Mouse (Mus musculus) forebrain, postnatal 0 days (tissue): ENCODE measurements around the gene Atf1. TPM values are rescaled to one million over a fixed set of nuclear protein-coding genes. Genes with fewer than 3 reads are reported as not detected.

Experiments used
- ATAC-seq: fragments of 200-750 bp; cut with Nextera tagmentation; 2 replicates; pipeline ENCODE4 v1.8.0; 2017; ENCODE audit warnings: mild to moderate bottlenecking, moderate library complexity
- DNase-seq: peaks from one replicate; pipeline ENCODE4 v3.0.0-alpha.2; 2015
- H3K27ac ChIP-seq: fragments of 300-500 bp; sonication (generic); 2 replicates; pipeline ENCODE4 v1.5.1; 2014; ENCODE audit warnings: low read depth, mild to moderate bottlenecking, antibody characterized with exemption, low read length, moderate library complexity, mixed read lengths
- H3K27me3 ChIP-seq: fragments of 300-500 bp; sonication (generic); 2 replicates; pipeline ENCODE4 v1.6.1; 2014; ENCODE audit warnings: mild to moderate bottlenecking, low read length, mixed read lengths; ENCODE audit not compliant: insufficient read depth
- H3K36me3 ChIP-seq: fragments of 300-500 bp; sonication (generic); 2 replicates; pipeline ENCODE4 v1.6.1; 2014; ENCODE audit warnings: mild to moderate bottlenecking, moderate library complexity; ENCODE audit not compliant: insufficient read depth
- H3K4me1 ChIP-seq: fragments of 300-500 bp; sonication (generic); 2 replicates; pipeline ENCODE4 v1.6.1; 2014; ENCODE audit warnings: antibody characterized with exemption; ENCODE audit not compliant: insufficient read depth
- H3K4me2 ChIP-seq: fragments of 300-500 bp; sonication (generic); 2 replicates; pipeline ENCODE4 v1.6.1; 2014; ENCODE audit warnings: low read depth, mild to moderate bottlenecking, moderate library complexity
- H3K4me3 ChIP-seq: fragments of 300-500 bp; sonication (generic); 2 replicates; pipeline ENCODE4 v1.5.1; 2014; ENCODE audit warnings: low read depth, low read length, mixed read lengths
- H3K9ac ChIP-seq: fragments of 300-500 bp; sonication (generic); 2 replicates; pipeline ENCODE4 v1.6.1; 2014; ENCODE audit warnings: mild to moderate bottlenecking
- H3K9me3 ChIP-seq: fragments of 300-500 bp; sonication (generic); 2 replicates; pipeline ENCODE4 v1.6.1; 2016; ENCODE audit warnings: low read length
- CTCF ChIP-seq: sonication (generic); IDR thresholded peaks from 2 replicates; pipeline ENCODE4 v1.5.1; 2016; ENCODE audit warnings: antibody characterized with exemption, control low read depth, low read depth
- WGBS: fragments of 180-500 bp; shearing (Covaris S2); extraction: QIAGEN DNeasy Blood & Tissue Kit; methylation state at CpG from one replicate; pipeline ENCODE4 v1.1.7; 2014; 5-methylcytosine and 5-hydroxymethylcytosine counted together
- polyA plus RNA-seq: library from polyadenylated mRNA; unstranded; fragments of >200 nt; fragmentation: Nextera tagmentation; extraction: Ambion mirVana; gene quantifications from 2 replicates; pipeline ENCODE4 v1.2.1, GENCODE M21; 2015
- total RNA-seq: library from RNA; depleted of rRNA; stranded (reverse); fragments of >200 nt; gene quantifications from 2 replicates; pipeline ENCODE4 v1.2.3, GENCODE M21; 2014

The Atf1 gene
- total and polyA plus RNA-seq, 2 experiments from 2014 or later: 5.4 to 9.2 TPM

DNA sequence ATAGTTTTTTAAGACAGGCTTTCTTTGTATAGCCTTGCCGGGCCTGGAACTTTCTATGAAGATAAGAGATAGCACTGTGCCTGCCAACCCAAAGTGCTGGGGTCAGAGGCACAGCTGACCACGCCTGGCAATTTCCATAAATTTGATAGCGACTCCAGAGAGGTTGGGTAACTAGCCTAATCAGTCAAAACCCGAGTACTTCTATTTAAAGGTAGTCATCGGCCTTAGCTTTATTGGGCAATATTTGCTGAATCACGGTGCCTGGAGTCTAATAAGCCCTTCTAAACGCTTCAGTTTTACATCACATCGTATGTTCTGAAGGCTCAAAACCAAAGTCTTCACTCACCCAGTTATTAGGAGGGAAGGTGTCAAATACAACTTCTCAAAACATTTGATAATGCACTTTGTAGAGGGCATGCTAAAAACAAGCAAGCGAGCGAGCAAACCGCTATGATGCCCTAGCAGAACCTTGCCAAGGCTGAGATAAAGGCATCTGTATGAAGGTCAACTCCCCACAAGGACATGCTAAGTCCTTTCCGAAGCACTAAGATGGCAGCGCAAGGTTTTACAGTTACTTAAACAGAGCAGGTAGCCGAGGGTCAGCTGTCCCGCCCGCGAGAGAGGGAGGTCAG is 472 bp upstream of the Atf1 start:
- 0 out of 2 replicates have a peak, but pooled peaks have one; percentile 8 for TF ChIP-seq CTCF
- Histone ChIP-seq H3K4me1 (0 out of 2 replicates have a peak, but pooled peaks cover 9% of the 10 kb centered on the region), H3K4me2 (peak overlapping the region; percentile 51), H3K4me3 (peak overlapping the region; percentile 93), H3K27ac (peak overlapping the region; percentile 100), H3K9me3 (no peaks in the 10 kb centered on the region), H3K27me3 (no peaks in the 10 kb centered on the region), H3K36me3 (no peaks in the 10 kb centered on the region), H3K9ac (peak overlapping the region; percentile 98)
- DNase-seq (no peak), ATAC-seq (peak; percentile 50)
- WGBS: 4% methylated on average over 17 of the region's 17 CpGs

DNA sequence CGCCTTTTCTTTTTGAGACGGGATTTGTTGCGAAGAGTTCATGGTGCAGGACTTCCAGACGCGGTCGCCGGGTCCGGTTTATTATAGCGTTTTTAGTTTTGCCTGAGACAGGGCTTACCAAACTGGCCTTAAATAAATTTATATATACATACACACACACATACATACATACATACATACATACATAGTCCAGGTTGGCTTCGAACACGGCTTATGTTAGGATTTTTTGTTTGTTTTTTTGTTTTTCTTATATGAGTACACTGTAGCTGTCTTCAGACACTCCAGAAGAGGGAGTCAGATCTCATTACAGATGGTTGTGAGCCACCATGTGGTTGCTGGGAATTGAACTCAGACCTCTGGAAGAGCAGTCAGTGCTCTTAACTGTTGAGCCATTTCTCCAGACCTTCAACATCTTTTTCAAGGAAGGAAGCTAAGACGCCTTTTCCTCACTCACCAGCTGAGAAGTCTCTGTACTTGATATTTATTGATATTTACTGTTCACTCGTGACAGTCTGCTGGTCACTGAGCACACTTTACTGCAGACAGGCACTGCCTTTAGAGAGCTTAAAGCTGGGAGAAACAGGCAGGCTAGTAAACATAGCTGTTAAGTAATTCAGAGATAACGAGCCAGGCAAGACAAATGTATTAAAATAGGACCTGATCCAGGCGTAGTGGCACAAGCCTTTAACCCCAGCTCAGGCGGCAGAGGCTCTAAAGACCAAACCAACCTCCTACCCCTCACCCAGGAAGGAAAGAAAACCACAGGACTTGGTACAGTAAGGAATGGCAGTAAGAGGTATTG is 1.1 kb downstream of the Atf1 start:
- Histone ChIP-seq H3K4me1 (0 out of 2 replicates have a peak, but pooled peaks cover 9% of the 10 kb centered on the region), H3K4me2 (peak overlapping the region; percentile 51), H3K36me3 (no peaks in the 10 kb centered on the region; the same call in 1 of the 2 replicates), H3K4me3 (peak overlapping the region; percentile 93), H3K9me3 (no peaks in the 10 kb centered on the region), H3K9ac (peak overlapping the region; percentile 98), H3K27me3 (no peaks in the 10 kb centered on the region), H3K27ac (peak overlapping the region; percentile 100)
- 0 out of 2 replicates have a peak, but pooled peaks have one; percentile 8 for ATAC-seq
- 13% methylated on average over 16 of the region's 16 CpGs for WGBS
- TF ChIP-seq CTCF: peak; percentile 44
- DNase-seq: peak; percentile 18

DNA sequence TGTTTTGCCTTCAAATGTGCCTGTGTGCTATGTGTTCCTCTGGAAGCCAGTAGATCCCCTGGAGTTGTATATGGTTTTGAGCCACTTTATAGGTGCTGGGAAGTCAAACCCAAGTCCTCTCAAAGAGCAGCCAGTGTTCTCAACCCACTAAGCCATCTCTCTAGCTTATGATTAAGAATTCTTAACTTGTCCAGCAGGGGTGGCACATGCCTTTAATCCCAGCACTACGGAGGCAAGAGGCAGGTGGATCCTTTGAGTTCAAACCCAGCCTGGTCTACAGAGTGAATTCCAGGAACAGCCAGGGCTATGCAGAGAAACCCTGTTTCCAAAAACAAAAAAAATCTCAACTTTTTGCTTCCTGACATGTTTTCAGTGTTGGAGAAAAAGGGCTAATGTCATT is 3.0 kb downstream of the Atf1 start:
- 69% methylated on average over 1 of the region's 1 CpGs for WGBS
- Histone ChIP-seq H3K4me1 (0 out of 2 replicates have a peak, but pooled peaks cover 9% of the 10 kb centered on the region), H3K9me3 (no peaks in the 10 kb centered on the region), H3K4me3 (no peak overlapping the region), H3K9ac (no peak overlapping the region), H3K36me3 (peaks cover 11% of the 10 kb centered on the region), H3K27ac (no peak overlapping the region), H3K4me2 (no peak overlapping the region), H3K27me3 (no peaks in the 10 kb centered on the region)
- no peak for ATAC-seq
- no peak for DNase-seq
- no peak for TF ChIP-seq CTCF

DNA sequence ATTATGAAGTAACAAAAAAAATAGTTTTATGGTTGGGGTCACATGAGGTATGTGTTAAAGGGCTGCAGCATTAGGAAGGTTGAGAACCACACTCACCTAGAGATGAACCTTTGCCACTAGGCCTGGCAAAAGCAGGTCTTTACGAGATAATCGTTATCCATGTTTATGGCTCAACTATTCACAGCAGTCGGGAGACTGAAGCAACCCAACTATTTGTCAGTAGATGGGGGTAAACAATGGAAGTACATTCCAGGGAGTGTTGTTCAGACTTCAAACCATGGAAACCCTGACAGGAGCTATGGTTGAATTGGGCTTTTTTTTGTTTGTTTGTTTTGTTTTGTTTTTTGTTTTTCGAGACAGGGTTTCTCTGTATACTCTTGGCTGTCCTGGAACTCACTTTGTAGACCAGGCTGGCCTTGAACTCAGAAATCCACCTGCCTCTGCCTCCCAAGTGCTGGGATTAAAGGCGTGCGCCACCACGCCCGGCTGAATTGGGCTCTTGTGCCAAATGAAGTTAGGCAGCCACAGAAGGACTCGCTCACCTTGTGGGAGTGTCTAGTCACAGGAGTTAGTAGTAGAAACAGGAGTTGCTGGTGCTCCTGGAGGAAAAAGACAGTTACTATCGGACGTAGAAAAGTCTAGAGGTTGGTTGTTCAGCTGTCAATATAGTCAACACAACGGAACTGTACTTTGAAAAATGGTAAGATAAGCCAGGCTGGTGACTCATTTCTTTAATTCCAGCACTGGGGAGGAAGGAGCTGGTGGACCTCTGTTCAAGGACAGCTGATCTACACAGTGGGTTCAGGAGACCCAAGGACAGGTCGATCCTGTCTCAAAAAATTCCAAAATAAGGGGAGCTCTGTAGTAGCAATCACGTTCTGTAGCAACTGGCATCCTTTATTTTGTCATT is 4.3 kb downstream of the Atf1 start:
- DNase-seq: no peak
- H3K4me2 ChIP-seq: no peak overlapping the region
- H3K36me3 ChIP-seq: peaks cover 20% of the 10 kb centered on the region
- no peaks in the 10 kb centered on the region for H3K27me3 ChIP-seq
- no peak overlapping the region for H3K4me3 ChIP-seq
- ATAC-seq: no peak
- no peaks in the 10 kb centered on the region for H3K9me3 ChIP-seq
- H3K4me1 ChIP-seq: 0 out of 2 replicates have a peak, but pooled peaks cover 8% of the 10 kb centered on the region
- no peak for TF ChIP-seq CTCF
- WGBS: 86% methylated on average over 14 of the region's 14 CpGs
- H3K9ac ChIP-seq: no peak overlapping the region
- no peak overlapping the region for H3K27ac ChIP-seq

DNA sequence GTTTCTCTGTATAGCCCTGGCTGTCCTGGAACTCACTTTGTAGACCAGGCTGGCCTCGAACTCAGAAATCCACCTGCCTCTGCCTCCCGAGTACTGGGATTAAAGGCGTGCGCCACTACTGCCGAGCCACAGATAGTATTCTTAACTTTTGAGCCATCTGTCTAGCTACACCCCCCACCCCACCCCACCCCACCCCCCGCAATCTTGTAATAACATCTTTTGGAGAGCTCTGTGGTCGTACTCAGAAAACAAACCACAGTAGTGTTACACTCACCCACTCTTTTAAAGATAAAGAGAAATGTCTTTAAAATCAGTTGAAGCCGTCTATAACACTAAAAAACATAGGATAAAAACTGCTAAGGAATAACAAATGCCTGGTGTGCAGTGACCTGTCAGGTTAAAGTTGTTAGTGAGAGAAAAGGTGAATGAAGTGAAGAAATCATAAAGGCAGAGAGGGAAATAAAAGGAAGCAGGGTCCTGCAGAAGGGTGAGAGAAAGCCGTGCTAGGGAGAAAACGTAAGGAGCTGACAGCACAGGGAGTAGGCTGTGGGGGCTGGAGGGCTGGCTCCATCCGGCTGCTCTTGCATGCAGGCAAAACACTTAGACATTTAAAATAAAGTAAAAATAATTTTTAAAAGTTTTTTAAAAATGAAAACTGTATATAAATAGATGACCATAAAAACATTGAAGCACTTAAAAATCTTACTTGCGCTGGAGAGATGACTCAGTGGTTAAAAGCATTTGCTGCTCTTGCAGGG is 7.8 kb downstream of the Atf1 start:
- Histone ChIP-seq H3K27me3 (no peaks in the 10 kb centered on the region), H3K36me3 (peaks cover 28% of the 10 kb centered on the region), H3K4me3 (no peak overlapping the region), H3K27ac (no peak overlapping the region), H3K9ac (no peak overlapping the region), H3K4me1 (no peaks in the 10 kb centered on the region), H3K9me3 (no peaks in the 10 kb centered on the region), H3K4me2 (no peak overlapping the region)
- DNase-seq (no peak), ATAC-seq (no peak)
- whole genome bisulfite sequencing: 94% methylated on average over 12 of the region's 12 CpGs
- TF ChIP-seq CTCF: no peak

- WGBS: 92% methylated on average over 6 of the region's 6 CpGs
- DNase-seq: no peak
- Histone ChIP-seq H3K27ac (no peak overlapping the region), H3K9me3 (no peaks in the 10 kb centered on the region), H3K4me3 (no peak overlapping the region), H3K9ac (no peak overlapping the region), H3K27me3 (no peaks in the 10 kb centered on the region), H3K36me3 (peaks cover 28% of the 10 kb centered on the region), H3K4me1 (no peaks in the 10 kb centered on the region), H3K4me2 (no peak overlapping the region)
- TF ChIP-seq CTCF: no peak
- ATAC-seq: no peak
These were observed 9.3 kb downstream of the Atf1 start for GRCm38 (mm10) chr15:100236952-100237351.
